Mouse (Mus musculus): ENCODE results near the gene Cyp2a22.
"Not testable (repeated sequence)": the region's sequence is repeated elsewhere in the genome, so short reads cannot be mapped to it uniquely, and the experiment has no call there.

The Cyp2a22 gene

GRCm38 (mm10) chr7:26939262-26939661 is at the start of gene Cyp2a22:
TSS of gene Cyp2a22 (minus strand) at chr7:26939384.
- DNase-seq (ENCODE audit: low read depth): no peak

GRCm38 (mm10) chr7:26983151-26983550 is 44.0 kb upstream of the Cyp2a22 start:
- DNase-seq (ENCODE audit: low read depth): not testable (repeated sequence)

- DNase-seq (ENCODE audit: low read depth): no peak
Measured at GRCm38 (mm10) chr7:26982551-26982950, 43.4 kb upstream of the Cyp2a22 start.

DNA sequence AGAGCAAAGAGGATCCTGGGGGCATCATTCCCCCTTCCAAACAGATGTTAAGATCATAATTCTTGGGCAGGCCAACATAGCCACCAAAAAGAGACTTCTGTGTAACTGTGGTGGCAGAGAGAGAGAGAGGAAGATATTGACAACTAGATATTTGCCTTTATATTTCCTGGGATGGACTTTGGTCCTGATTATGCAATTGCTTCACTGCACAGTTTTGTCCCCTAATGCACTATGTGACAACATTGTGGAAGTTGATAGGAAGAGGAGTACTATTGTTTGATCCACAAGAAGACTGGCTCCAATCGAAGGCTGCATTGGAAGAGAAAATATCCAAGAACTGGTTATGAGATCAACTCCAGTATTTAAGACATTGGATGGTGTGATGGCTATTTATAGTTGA is 42.8 kb upstream of the Cyp2a22 start:
- DNase-seq (ENCODE audit: low read depth): not testable (repeated sequence)

DNA sequence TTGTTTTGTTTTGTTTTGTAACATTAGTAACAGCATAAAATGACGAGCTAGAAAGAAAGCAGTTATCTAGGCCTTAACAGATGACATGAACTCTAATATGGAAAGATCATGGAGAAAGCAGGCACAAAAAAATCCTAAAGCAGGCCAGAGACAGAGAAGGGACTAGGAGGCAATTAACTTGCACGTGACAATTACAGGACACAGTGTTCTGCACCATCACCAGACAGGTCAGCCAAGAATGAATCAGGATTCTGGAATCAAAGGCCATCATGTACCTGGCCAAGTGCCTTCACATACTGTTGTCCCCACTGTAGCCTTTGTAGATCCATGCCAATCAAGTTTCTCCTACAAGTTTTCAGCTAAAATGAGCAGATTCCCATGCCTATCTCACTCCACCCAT is 42.3 kb upstream of the Cyp2a22 start:
- DNase-seq (ENCODE audit: low read depth): not testable (repeated sequence)

DNA sequence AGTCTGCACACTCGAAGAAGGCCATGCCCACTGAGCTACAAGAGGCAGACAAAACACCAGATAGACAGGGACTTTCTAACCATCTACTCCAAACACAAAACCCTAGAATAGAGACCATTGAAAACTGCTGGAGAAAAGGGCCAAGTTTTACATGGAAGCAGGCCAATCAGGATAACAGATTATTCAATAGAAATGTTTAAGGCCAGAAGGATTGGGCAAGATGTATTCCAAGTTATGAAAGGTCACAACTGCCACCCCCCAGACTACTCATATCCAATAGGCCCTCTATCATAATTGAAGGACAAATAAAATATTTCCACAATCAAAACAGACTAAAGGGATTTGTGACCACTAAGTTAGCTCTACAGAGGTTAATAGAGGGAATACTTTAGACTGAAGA is 23.2 kb upstream of the Cyp2a22 start:
- not testable (repeated sequence) for DNase-seq (ENCODE audit: low read depth)

- DNase-seq (ENCODE audit: low read depth): not testable (repeated sequence)
Measured at GRCm38 (mm10) chr7:26953306-26953705, 14.1 kb upstream of the Cyp2a22 start.

DNA sequence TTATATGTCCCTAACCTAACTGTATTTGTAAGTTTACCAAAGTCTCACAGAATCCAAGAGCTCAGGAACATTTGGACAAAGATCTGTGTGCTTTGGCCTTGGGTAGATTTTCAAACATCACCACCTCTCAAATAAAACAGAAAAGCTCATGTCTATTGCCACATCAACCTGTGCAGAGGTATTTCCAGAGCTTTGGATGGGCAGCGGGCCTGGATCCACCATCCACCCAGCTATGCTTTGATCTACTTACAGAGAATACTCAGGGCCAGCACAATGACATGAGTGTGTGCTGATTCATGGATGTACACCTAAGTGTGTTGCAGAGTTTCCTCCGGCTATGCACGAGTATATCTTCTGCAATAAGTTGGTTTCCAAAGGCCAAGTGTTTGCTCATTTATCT is 13.5 kb upstream of the Cyp2a22 start:
- DNase-seq (ENCODE audit: low read depth): not testable (repeated sequence)

- DNase-seq (ENCODE audit: low read depth): not testable (repeated sequence)
Measured at GRCm38 (mm10) chr7:26941320-26941925, 2.2 kb upstream of the Cyp2a22 start.

GRCm38 (mm10) chr7:26917114-26917513 is 22.1 kb downstream of the Cyp2a22 start:
- not testable (repeated sequence) for DNase-seq (ENCODE audit: low read depth)

Measured in induced T-regulatory cell, adult 2 months (primary cell).